Comparison of ENCODE assay signal across 8 mouse cellular contexts in the genomic region with DNA sequence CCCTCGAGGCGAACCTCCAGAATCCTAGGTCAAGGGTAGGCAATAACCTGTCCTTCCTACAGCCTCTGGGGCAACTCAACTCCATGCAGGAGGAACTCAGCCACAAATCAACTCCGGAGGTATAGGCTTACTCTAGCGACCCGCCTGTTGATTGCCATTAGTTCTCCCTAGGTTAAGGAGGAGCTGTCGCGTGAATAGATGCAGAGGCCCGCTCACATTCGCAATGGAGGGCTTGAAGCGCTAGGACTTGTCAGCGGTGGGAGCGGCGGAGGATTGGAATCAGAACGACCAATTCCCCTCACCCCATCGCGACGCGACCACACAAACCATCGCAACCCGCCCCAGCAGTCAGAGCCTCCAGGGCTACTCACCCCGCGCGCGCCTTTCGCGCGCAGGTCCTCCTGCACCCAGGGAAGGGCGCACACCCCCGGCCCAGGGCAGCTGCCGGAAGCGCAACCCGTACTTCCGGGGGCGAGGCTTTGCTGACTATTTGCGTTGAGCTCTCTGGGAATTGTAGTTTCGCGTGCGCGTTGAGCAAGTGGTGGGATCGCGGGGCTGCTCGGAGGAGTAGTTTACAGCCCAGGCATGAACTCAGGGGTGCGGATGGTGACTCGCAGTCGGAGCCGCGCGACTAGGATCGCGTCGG. TPM values are rescaled to one million over a fixed set of nuclear protein-coding genes. Genes with fewer than 3 reads are reported as not detected.
DNase-seq lines count a peak whose midpoint lies in the region; ATAC-seq and TF ChIP-seq lines count a peak whose summit lies in the region.

A gene (minus strand): TSS at position 464 of the 646 bp plus-strand sequence.
A gene (plus strand): TSS at position 514 of the 646 bp plus-strand sequence.

- H3K4me2 ChIP-seq in forebrain, embryonic 12.5 days: peak within 1 kb of the TSS; percentile 91
- H3K4me2 ChIP-seq in heart, embryonic 16.5 days (ENCODE audit: low read depth, low read length): peak within 1 kb of the TSS; percentile 87
- peak within 1 kb of the TSS; percentile 95 for H3K4me2 ChIP-seq in liver, embryonic 14.5 days (ENCODE audit: low read depth)
- H3K4me2 ChIP-seq in neural tube, embryonic 11.5 days (ENCODE audit: low read depth): peak within 1 kb of the TSS; percentile 60
- H3K4me2 ChIP-seq in stomach, embryonic 16.5 days (ENCODE audit: low read depth, low read length): peak within 1 kb of the TSS; percentile 65

- peak within 1 kb of the TSS; percentile 63 for H3K9ac ChIP-seq in ES-Bruce4 (ENCODE audit: low read depth, poor library complexity, severe bottlenecking)
- peak within 1 kb of the TSS; percentile 71 for H3K9ac ChIP-seq in forebrain, embryonic 12.5 days
- peak within 1 kb of the TSS; percentile 89 for H3K9ac ChIP-seq in heart, embryonic 16.5 days (ENCODE audit: low read length)
- H3K9ac ChIP-seq in liver, embryonic 14.5 days (replicated peaks): peak within 1 kb of the TSS; percentile 78
- H3K9ac ChIP-seq in neural tube, embryonic 11.5 days (ENCODE audit: low read length): peak within 1 kb of the TSS; percentile 76
- peak within 1 kb of the TSS; percentile 83 for H3K9ac ChIP-seq in stomach, embryonic 16.5 days (ENCODE audit: low read length)

- no peak for TF ChIP-seq EP300 in ES-Bruce4 (IDR thresholded peaks at IDR 0.05; ENCODE audit: insufficient read depth, low read depth, low read length)
- no peak for TF ChIP-seq EP300 in liver, embryonic 14.5 days (IDR thresholded peaks at IDR 0.05; ENCODE audit: low read depth)

- H3K9me3 ChIP-seq in ES-Bruce4 (replicated peaks; ENCODE audit: control insufficient read depth, insufficient read depth, low read length, poor library complexity, severe bottlenecking): no peaks in the 10 kb centered on the region
- no peaks in the 10 kb centered on the region for H3K9me3 ChIP-seq in forebrain, embryonic 12.5 days
- H3K9me3 ChIP-seq in heart, embryonic 16.5 days (replicated peaks; ENCODE audit: control insufficient read depth, low read length): no peaks in the 10 kb centered on the region
- H3K9me3 ChIP-seq in liver, embryonic 14.5 days (ENCODE audit: control insufficient read depth, low read length): no peaks in the 10 kb centered on the region
- H3K9me3 ChIP-seq in neural tube, embryonic 11.5 days (ENCODE audit: control insufficient read depth, low read length): no peaks in the 10 kb centered on the region
- no peaks in the 10 kb centered on the region for H3K9me3 ChIP-seq in stomach, embryonic 16.5 days (replicated peaks; ENCODE audit: control insufficient read depth, low read length)

- DNase-seq in c-Kit-positive CD71-positive TER-119-positive erythroid progenitor cells, embryonic 14.5 days (ENCODE audit: low spot score): peak; percentile 71
- peak; percentile 87 to 93 for DNase-seq in kidney, postnatal 25 days
- DNase-seq in liver, embryonic 14.5 days (ENCODE audit: low read depth in 3 of 3, low spot score in 3 of 3): peak; percentile 64 to 67 (median 66)
- DNase-seq in neural tube, embryonic 11.5 days (ENCODE audit: low spot score): peak; percentile 90

- 0 out of 2 replicates have a peak within 1 kb of the TSS, but pooled peaks have one; percentile 9 for H3K27ac ChIP-seq in ES-Bruce4 (ENCODE audit: insufficient read depth, low read length)
- H3K27ac ChIP-seq in forebrain, embryonic 12.5 days: peak within 1 kb of the TSS; percentile 69
- peak within 1 kb of the TSS; percentile 94 for H3K27ac ChIP-seq in heart, embryonic 16.5 days (ENCODE audit: low read length)
- peak within 1 kb of the TSS; percentile 48 for H3K27ac ChIP-seq in liver, embryonic 14.5 days
- H3K27ac ChIP-seq in neural tube, embryonic 11.5 days (ENCODE audit: low read depth, low read length): peak within 1 kb of the TSS; percentile 45; the same call in 1 of the 2 replicates
- H3K27ac ChIP-seq in stomach, embryonic 16.5 days (ENCODE audit: low read length): peak within 1 kb of the TSS; percentile 90

- TF ChIP-seq POLR2A in ES-Bruce4 (IDR thresholded peaks at IDR 0.05; ENCODE audit: insufficient read depth, low read length): peak; percentile 77

- H3K27me3 ChIP-seq in ES-Bruce4 (ENCODE audit: control insufficient read depth, insufficient read depth, low read length, poor library complexity, severe bottlenecking): no peaks in the 10 kb centered on the region
- no peaks in the 10 kb centered on the region for H3K27me3 ChIP-seq in forebrain, embryonic 12.5 days
- 0 out of 2 replicates have a peak, but pooled peaks cover 3% of the 10 kb centered on the region for H3K27me3 ChIP-seq in heart, embryonic 16.5 days (ENCODE audit: control insufficient read depth, insufficient read depth, low read length)
- no peaks in the 10 kb centered on the region for H3K27me3 ChIP-seq in liver, embryonic 14.5 days (ENCODE audit: control insufficient read depth, insufficient read depth, low read length)
- no peaks in the 10 kb centered on the region for H3K27me3 ChIP-seq in neural tube, embryonic 11.5 days (ENCODE audit: control insufficient read depth, insufficient read depth, low read length)
- no peaks in the 10 kb centered on the region for H3K27me3 ChIP-seq in stomach, embryonic 16.5 days (ENCODE audit: control insufficient read depth, insufficient read depth, low read length)

- TF ChIP-seq CTCF in ES-Bruce4 (IDR thresholded peaks at IDR 0.05; ENCODE audit: low read depth, low read length): no peak
- TF ChIP-seq CTCF in liver, embryonic 14.5 days (IDR thresholded peaks at IDR 0.05; ENCODE audit: low read depth): no peak

- peak within 1 kb of the TSS; percentile 85 for H3K4me3 ChIP-seq in ES-Bruce4 (ENCODE audit: low read depth, low read length)
- H3K4me3 ChIP-seq in forebrain, embryonic 12.5 days (replicated peaks): peak within 1 kb of the TSS; percentile 76
- H3K4me3 ChIP-seq in heart, embryonic 16.5 days (ENCODE audit: low read length): peak within 1 kb of the TSS; percentile 82
- peak within 1 kb of the TSS; percentile 87 for H3K4me3 ChIP-seq in liver, embryonic 14.5 days (ENCODE audit: insufficient read depth in 1 of 2, low read depth in 2 of 2, low read length in 2 of 2)
- peak within 1 kb of the TSS; percentile 57 for H3K4me3 ChIP-seq in neural tube, embryonic 11.5 days (ENCODE audit: low read depth, low read length)
- H3K4me3 ChIP-seq in stomach, embryonic 16.5 days (replicated peaks; ENCODE audit: low read length): peak within 1 kb of the TSS; percentile 69

- peak; percentile 90 for ATAC-seq in forebrain, embryonic 12.5 days (ENCODE audit: low FRiP score)
- peak; percentile 76 for ATAC-seq in heart, embryonic 16.5 days (replicated peaks; ENCODE audit: extremely low read depth, insufficient read depth, low FRiP score)
- peak; percentile 76 for ATAC-seq in liver, embryonic 14.5 days (ENCODE audit: insufficient read depth)
- peak; percentile 86 for ATAC-seq in neural tube, embryonic 11.5 days (ENCODE audit: insufficient read depth, low FRiP score, low TSS enrichment)
- ATAC-seq in stomach, embryonic 16.5 days (ENCODE audit: insufficient read depth, low FRiP score): peak; percentile 82; the same call in 1 of the 2 replicates

- peaks cover 3% of the 10 kb centered on the region for H3K36me3 ChIP-seq in ES-Bruce4 (ENCODE audit: control insufficient read depth, insufficient read depth, low read length, poor library complexity, severe bottlenecking)
- H3K36me3 ChIP-seq in forebrain, embryonic 12.5 days (replicated peaks): peaks cover 29% of the 10 kb centered on the region
- peaks cover 20% of the 10 kb centered on the region for H3K36me3 ChIP-seq in heart, embryonic 16.5 days (ENCODE audit: control insufficient read depth, insufficient read depth)
- H3K36me3 ChIP-seq in liver, embryonic 14.5 days (replicated peaks; ENCODE audit: control insufficient read depth, insufficient read depth, low read depth): no peaks in the 10 kb centered on the region; the same call in 1 of the 2 replicates
- H3K36me3 ChIP-seq in neural tube, embryonic 11.5 days (ENCODE audit: control insufficient read depth, insufficient read depth, low read length): peaks cover 4% of the 10 kb centered on the region
- H3K36me3 ChIP-seq in stomach, embryonic 16.5 days (ENCODE audit: control insufficient read depth, insufficient read depth, low read length): peaks cover 3% of the 10 kb centered on the region; the same call in 1 of the 2 replicates

- no peaks in the 10 kb centered on the region for H3K4me1 ChIP-seq in ES-Bruce4 (ENCODE audit: control insufficient read depth, insufficient read depth, low read length)
- H3K4me1 ChIP-seq in forebrain, embryonic 12.5 days: peaks cover 19% of the 10 kb centered on the region
- peaks cover 29% of the 10 kb centered on the region for H3K4me1 ChIP-seq in heart, embryonic 16.5 days (ENCODE audit: control insufficient read depth, insufficient read depth, low read length)
- peaks cover 4 to 21% of the 10 kb centered on the region in 2 experiments for H3K4me1 ChIP-seq in liver, embryonic 14.5 days (replicated peaks; ENCODE audit: control insufficient read depth in 2 of 2, insufficient read depth in 2 of 2, low read length in 1 of 2)
- H3K4me1 ChIP-seq in neural tube, embryonic 11.5 days (ENCODE audit: control insufficient read depth, insufficient read depth, low read length): peaks cover 3% of the 10 kb centered on the region; the same call in 1 of the 2 replicates
- peaks cover 17% of the 10 kb centered on the region for H3K4me1 ChIP-seq in stomach, embryonic 16.5 days (ENCODE audit: control insufficient read depth, insufficient read depth, low read length)

- WGBS in forebrain, embryonic 12.5 days: 1% methylated on average over 51 of the region's 51 CpGs
- WGBS in heart, embryonic 16.5 days: 1% methylated on average over 49 of the region's 51 CpGs
- WGBS in liver, embryonic 14.5 days (ENCODE audit: insufficient replicate concordance): 1% methylated on average over 51 of the region's 51 CpGs
- 2% methylated on average over 51 of the region's 51 CpGs for WGBS in neural tube, embryonic 11.5 days
- WGBS in stomach, embryonic 16.5 days: under 1% methylated on average over 51 of the region's 51 CpGs

RNA-seq across cellular contexts. Expression of the first gene that starts in this region (rescaled TPM):
- 51.1 and 53.2 TPM in 2 replicates for polyA plus RNA-seq in ES-Bruce4 (2011; ENCODE audit: insufficient read depth, insufficient read length, low read depth, missing spikeins)
- polyA plus RNA-seq in forebrain, embryonic 12.5 days (2016; fragmentation: Nextera tagmentation; extraction: Ambion mirVana): 78.4 and 89.3 TPM in 2 replicates
- polyA plus RNA-seq in heart, embryonic 16.5 days (2015; fragmentation: Nextera tagmentation; extraction: Ambion mirVana): 48.1 and 53.3 TPM in 2 replicates
- polyA plus RNA-seq in liver, embryonic 14.5 days (2012; rRNA removed): 17.0 and 21.4 TPM in 2 replicates
- 17.6 and 23.8 TPM in 2 replicates for polyA plus RNA-seq in liver, embryonic 14.5 days (2014; fragmentation: Nextera tagmentation; extraction: Ambion mirVana)
- 61.9 and 69.2 TPM in 2 replicates for polyA plus RNA-seq in neural tube, embryonic 11.5 days (2014; fragmentation: Nextera tagmentation; extraction: Ambion mirVana)
- 53.1 and 57.2 TPM in 2 replicates for polyA plus RNA-seq in stomach, embryonic 16.5 days (2015; fragmentation: Nextera tagmentation; extraction: Ambion mirVana)

RNA-seq across cellular contexts. Expression of the second gene that starts in this region (rescaled TPM):
- polyA plus RNA-seq in ES-Bruce4 (2011; ENCODE audit: insufficient read depth, insufficient read length, low read depth, missing spikeins): 21.5 and 27.2 TPM in 2 replicates
- polyA plus RNA-seq in forebrain, embryonic 12.5 days (2016; fragmentation: Nextera tagmentation; extraction: Ambion mirVana): 14.5 and 18.8 TPM in 2 replicates
- polyA plus RNA-seq in heart, embryonic 16.5 days (2015; fragmentation: Nextera tagmentation; extraction: Ambion mirVana): 11.2 and 12.7 TPM in 2 replicates
- polyA plus RNA-seq in liver, embryonic 14.5 days (2012; rRNA removed): 6.2 and 6.6 TPM in 2 replicates
- 5.9 and 6.1 TPM in 2 replicates for polyA plus RNA-seq in liver, embryonic 14.5 days (2014; fragmentation: Nextera tagmentation; extraction: Ambion mirVana)
- 13.8 and 15.7 TPM in 2 replicates for polyA plus RNA-seq in neural tube, embryonic 11.5 days (2014; fragmentation: Nextera tagmentation; extraction: Ambion mirVana)
- polyA plus RNA-seq in stomach, embryonic 16.5 days (2015; fragmentation: Nextera tagmentation; extraction: Ambion mirVana): 18.0 and 19.1 TPM in 2 replicates

Comparison
In these comparisons a context has a peak if more than half of its experiments do, and no peak if none do; other contexts are left out.
1. Peak in every context shown above with its lines: DNase-seq, ATAC-seq, H3K4me3 ChIP-seq and H3K27ac ChIP-seq.
2. H3K27ac ChIP-seq: peak in every context shown above with its lines; median percentile 94 in heart, embryonic 16.5 days; 90 in stomach, embryonic 16.5 days; 69 in forebrain, embryonic 12.5 days; 48 in liver, embryonic 14.5 days; 45 in neural tube, embryonic 11.5 days; 9 in ES-Bruce4.